Mouse (Mus musculus): ENCODE results near the gene Celf6.

DNA sequence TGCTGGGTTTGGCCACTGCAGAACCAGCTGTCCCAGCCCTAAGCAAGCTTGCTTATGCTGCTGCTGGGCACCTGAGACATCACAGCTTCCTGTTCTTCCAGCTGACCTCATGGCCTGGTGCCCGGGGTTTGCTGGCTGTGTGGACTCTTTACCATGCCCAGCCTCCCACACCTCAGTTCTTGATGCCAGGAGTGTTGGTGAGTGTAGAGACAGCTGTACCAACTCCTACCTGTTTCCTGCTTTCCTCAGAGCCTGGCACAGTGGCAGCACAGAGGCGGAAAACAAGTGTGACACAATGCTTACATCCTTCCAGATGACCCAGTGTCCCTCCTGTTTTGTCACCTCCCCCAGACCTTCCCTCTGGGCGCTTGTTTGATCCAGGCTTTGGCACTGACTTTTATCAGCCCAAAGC lies 26.1 kb upstream of the Celf6 start:
- TF ChIP-seq CTCF (IDR thresholded peaks at IDR 0.05; ENCODE audit: low read depth, low read length) (no peak), GATA1 (IDR thresholded peaks at IDR 0.05; ENCODE audit: borderline replicate concordance, low read length) (no peak), POLR2AphosphoS5 (IDR thresholded peaks at IDR 0.05; ENCODE audit: insufficient replicate concordance, low read depth, low read length) (no peak)
